Mouse (Mus musculus) heart, embryonic 13.5 days (tissue): ENCODE data around the gene Gm1043. TPM values are rescaled to one million over a fixed set of nuclear protein-coding genes. Genes with fewer than 3 reads are reported as not detected.

ENCODE experiments used
- ATAC-seq: fragments of 200-750 bp; cut with Nextera tagmentation; 2 replicates; pipeline ENCODE4 v1.8.0; 2017; ENCODE audit warnings: moderate TSS enrichment; ENCODE audit not compliant: insufficient number of reproducible peaks, low FRiP score, low TSS enrichment; ENCODE audit errors: extremely low read depth
- H3K27ac ChIP-seq: fragments of 300-500 bp; sonication (generic); replicated peaks from 2 replicates; pipeline ENCODE4 v1.5.1; 2015; ENCODE audit warnings: moderate library complexity, mild to moderate bottlenecking, inconsistent platforms
- H3K27me3 ChIP-seq: fragments of 300-500 bp; sonication (generic); replicated peaks from 2 replicates; pipeline ENCODE4 v1.6.1; 2015; ENCODE audit warnings: mild to moderate bottlenecking, inconsistent platforms
- H3K36me3 ChIP-seq: fragments of 300-500 bp; sonication (generic); 2 replicates; pipeline ENCODE4 v1.6.1; 2015; ENCODE audit warnings: mild to moderate bottlenecking, inconsistent platforms
- H3K4me1 ChIP-seq: fragments of 300-500 bp; sonication (generic); 2 replicates; pipeline ENCODE4 v1.6.1; 2015; ENCODE audit warnings: inconsistent platforms
- H3K4me2 ChIP-seq: fragments of 300-500 bp; sonication (generic); 2 replicates; pipeline ENCODE4 v1.6.1; 2015; ENCODE audit warnings: inconsistent platforms, mild to moderate bottlenecking, moderate library complexity
- H3K4me3 ChIP-seq: fragments of 300-500 bp; sonication (generic); 2 replicates; pipeline ENCODE4 v1.5.1; 2015; ENCODE audit warnings: moderate library complexity, mild to moderate bottlenecking, inconsistent platforms
- H3K9ac ChIP-seq: fragments of 300-500 bp; sonication (generic); 2 replicates; pipeline ENCODE4 v1.6.1; 2015; ENCODE audit warnings: inconsistent platforms, mild to moderate bottlenecking, moderate library complexity
- H3K9me3 ChIP-seq: fragments of 300-500 bp; sonication (generic); 2 replicates; pipeline ENCODE4 v1.6.1; 2016; ENCODE audit warnings: inconsistent platforms
- WGBS: fragments of 180-500 bp; shearing (Covaris S2); methylation state at CpG from one replicate; pipeline ENCODE4 v1.1.7; 2015; ENCODE audit warnings: mixed read lengths; 5-methylcytosine and 5-hydroxymethylcytosine counted together
- polyA plus RNA-seq: library from polyadenylated mRNA; unstranded; fragments of >200 nt; fragmentation: Nextera tagmentation; extraction: Ambion mirVana; gene quantifications from 2 replicates; pipeline ENCODE4 v1.2.1, GENCODE M21; 2015

Gene Gm1043
- polyA plus RNA-seq, 1 experiment from 2014 or later, result not detected

DNA sequence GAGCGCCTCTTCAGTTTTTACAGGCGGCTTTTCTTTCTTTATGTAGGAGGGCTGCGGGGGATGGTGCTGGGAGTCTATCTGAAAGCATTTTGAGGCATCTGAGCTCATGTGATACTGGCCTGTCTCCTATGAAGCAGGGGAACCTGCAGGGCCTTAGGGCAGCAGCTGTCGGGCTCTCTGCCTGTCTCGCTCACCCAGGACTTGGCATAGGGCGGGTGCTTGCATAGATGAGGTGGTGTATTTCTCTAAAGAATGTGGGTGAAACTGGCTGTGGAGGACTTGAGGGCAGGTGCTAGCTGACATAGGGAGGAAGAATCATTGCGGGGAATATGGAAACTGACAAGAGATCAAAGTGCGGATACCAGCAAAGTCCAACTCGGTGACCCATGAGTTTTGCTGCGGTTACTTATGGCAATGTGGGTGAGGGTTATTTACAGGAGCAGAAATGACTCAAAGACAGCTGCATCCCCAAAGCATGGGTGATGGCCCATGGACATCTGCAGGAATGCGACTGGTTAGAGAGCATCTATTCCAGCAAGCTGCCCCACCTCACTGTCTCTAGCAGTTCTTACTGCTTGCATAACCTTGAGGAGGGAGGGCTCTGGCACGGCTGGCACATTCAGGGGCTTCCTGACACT, 8.4 kb upstream of the Gm1043 start:
- no peak for ATAC-seq
- Histone ChIP-seq H3K36me3 (no peaks in the 10 kb centered on the region), H3K4me2 (no peak overlapping the region), H3K27ac (no peak overlapping the region), H3K9ac (no peak overlapping the region), H3K4me1 (no peaks in the 10 kb centered on the region), H3K9me3 (no peaks in the 10 kb centered on the region), H3K27me3 (peaks cover 28% of the 10 kb centered on the region), H3K4me3 (no peak overlapping the region)
- WGBS, result 38% methylated on average over 12 of the region's 12 CpGs

DNA sequence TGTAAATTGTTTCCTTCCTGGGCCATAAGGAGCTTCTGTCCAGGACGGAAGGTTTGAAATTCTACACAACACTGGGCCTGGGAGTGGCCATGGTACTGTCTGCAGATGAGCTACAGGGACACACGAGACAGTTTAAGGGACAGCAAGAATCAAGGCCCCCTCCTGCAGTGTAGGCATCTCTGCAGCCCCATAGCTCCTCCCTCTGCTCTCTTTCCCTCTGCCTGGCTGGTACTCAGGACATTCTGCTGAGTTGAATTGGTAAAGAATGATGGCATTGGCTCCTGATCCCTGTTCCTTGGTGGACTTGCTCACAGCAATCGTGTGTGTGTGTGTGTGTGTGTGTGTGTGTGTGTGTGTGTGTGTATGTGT, 7.9 kb upstream of the Gm1043 start:
- no peak overlapping the region for H3K4me3 ChIP-seq
- 27% methylated on average over 3 of the region's 3 CpGs for WGBS
- no peak for ATAC-seq
- no peak overlapping the region for H3K9ac ChIP-seq
- H3K9me3 ChIP-seq, result no peaks in the 10 kb centered on the region
- no peaks in the 10 kb centered on the region for H3K36me3 ChIP-seq
- H3K4me1 ChIP-seq, result no peaks in the 10 kb centered on the region
- H3K4me2 ChIP-seq, result no peak overlapping the region
- peaks cover 28% of the 10 kb centered on the region for H3K27me3 ChIP-seq
- no peak overlapping the region for H3K27ac ChIP-seq

DNA sequence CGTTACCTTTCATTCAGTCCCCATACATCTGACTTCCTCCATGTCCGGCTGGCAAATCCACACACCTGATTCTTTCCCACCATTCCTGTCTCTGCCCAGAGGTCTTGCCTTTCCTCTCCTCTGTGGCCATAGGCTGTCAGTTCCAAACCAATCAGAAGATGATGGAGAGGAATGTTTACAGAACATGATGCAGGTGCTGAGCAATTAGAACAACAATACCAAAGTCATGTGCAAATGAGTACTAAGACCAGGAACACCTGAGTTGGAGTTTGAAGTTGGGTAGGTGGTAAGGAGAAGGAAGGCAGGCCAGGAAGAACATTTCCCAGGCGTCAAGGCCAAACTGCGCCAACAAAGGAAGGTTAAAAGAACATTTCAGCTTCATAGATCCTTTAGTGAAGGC, 5.7 kb upstream of the Gm1043 start:
- Histone ChIP-seq H3K27ac (no peak overlapping the region), H3K27me3 (peaks cover 36% of the 10 kb centered on the region), H3K9me3 (no peaks in the 10 kb centered on the region), H3K4me2 (no peak overlapping the region), H3K36me3 (no peaks in the 10 kb centered on the region), H3K4me3 (no peak overlapping the region), H3K4me1 (no peaks in the 10 kb centered on the region), H3K9ac (no peak overlapping the region)
- 73% methylated on average over 4 of the region's 4 CpGs for WGBS
- no peak for ATAC-seq

DNA sequence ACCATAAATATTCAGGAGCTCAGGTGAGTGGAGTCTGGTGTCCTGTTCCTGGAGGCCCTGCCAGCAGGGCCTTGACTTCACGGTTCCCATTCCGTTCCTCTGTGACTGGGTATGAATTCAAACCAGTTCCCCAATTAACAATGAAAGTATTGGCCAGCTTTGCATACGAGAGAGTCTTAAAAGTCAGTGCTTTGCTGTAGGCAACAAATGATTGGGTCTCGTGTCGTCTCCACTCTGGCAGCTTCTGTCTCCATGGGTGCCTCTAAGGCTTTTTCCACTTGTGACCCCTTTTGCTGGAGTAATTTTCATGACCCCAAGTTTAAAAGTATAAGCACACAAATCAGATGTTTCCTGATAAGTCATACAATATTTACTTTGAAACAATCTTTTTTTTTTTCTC, 4.6 kb upstream of the Gm1043 start:
- 82% methylated on average over 5 of the region's 5 CpGs for WGBS
- peaks cover 42% of the 10 kb centered on the region for H3K27me3 ChIP-seq
- H3K36me3 ChIP-seq, result no peaks in the 10 kb centered on the region
- ATAC-seq, result no peak
- H3K9ac ChIP-seq, result no peak overlapping the region
- no peaks in the 10 kb centered on the region for H3K4me1 ChIP-seq
- H3K9me3 ChIP-seq, result no peaks in the 10 kb centered on the region
- H3K4me3 ChIP-seq, result no peak overlapping the region
- no peak overlapping the region for H3K27ac ChIP-seq
- no peak overlapping the region for H3K4me2 ChIP-seq

DNA sequence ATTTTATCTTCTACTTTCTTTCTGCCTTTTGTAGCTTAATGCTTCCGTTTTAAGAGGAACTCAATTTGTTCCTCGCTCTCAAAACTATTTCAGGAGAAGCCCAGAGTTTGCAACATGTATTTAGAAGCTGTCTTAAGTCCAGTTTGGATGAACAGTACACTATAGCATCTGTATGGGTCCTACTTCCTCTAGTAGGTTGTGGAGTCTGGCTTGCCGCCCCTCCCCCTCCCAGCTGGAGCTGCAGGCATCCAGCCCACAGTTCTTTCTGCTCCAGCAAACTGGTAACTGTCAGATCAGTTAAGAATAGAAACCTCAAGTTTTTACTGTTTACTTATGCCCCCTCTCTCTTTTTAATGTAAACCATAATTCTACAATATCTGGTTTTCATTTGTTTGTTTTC, 2.8 kb upstream of the Gm1043 start:
- Histone ChIP-seq H3K27ac (no peak overlapping the region), H3K27me3 (peaks cover 25% of the 10 kb centered on the region), H3K9ac (no peak overlapping the region), H3K9me3 (no peaks in the 10 kb centered on the region), H3K36me3 (no peaks in the 10 kb centered on the region), H3K4me1 (no peaks in the 10 kb centered on the region), H3K4me3 (no peak overlapping the region), H3K4me2 (no peak overlapping the region)
- WGBS, result 16% methylated on average over 3 of the region's 3 CpGs
- no peak for ATAC-seq

DNA sequence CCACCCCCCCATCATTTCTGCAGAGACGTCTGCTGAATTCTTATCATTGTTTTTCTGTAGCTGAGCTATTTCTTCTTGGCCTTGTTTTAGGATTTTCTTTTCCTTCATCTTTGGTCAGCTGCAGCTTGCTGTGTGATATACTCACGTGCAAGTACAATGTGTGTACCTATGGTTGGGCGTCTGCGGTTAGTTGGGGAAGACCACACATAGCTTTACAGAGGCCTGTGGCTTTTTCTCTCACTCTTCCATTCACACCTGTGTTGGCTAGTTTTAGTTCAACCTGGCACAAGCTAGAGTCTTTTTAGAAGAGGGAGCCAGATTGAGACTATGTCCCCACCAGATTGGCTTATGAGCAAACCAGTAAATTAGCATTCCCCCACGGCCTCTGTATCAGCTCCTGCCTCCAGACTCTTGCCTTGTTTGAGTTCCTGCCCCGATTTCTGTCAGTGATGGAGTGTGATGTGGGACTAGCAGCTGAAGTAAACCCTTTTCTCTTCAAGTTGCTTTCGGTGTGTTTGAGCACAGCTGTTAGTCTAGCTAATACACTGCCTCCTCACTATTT, 1.9 kb upstream of the Gm1043 start:
- Histone ChIP-seq H3K27ac (no peak overlapping the region), H3K9ac (no peak overlapping the region), H3K27me3 (peaks cover 24% of the 10 kb centered on the region), H3K4me2 (no peak overlapping the region), H3K36me3 (no peaks in the 10 kb centered on the region), H3K4me3 (no peak overlapping the region), H3K9me3 (no peaks in the 10 kb centered on the region), H3K4me1 (no peaks in the 10 kb centered on the region)
- ATAC-seq, result no peak
- 49% methylated on average over 7 of the region's 7 CpGs for WGBS

DNA sequence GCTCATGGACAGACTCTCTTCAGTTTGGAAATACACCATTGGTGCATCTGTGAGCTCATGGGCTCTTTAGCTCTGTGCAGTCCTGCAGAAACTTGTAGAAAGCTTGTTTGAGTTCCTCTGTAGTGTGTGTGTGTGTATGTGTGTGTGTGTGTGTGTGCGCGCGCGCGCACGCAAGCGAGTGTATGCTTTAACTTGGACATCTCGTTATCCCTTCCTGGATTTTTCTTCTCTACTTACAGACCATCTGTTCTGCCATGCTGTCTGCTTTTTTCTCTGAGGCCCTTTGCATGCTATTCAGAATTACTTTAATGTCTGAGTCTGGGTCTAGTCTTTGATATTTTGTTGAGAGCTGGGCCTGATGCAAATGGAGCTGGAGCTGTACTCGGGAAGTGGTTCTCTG, 1.3 kb upstream of the Gm1043 start:
- Histone ChIP-seq H3K9me3 (no peaks in the 10 kb centered on the region), H3K36me3 (no peaks in the 10 kb centered on the region), H3K9ac (no peak overlapping the region), H3K4me2 (no peak overlapping the region), H3K4me1 (no peaks in the 10 kb centered on the region), H3K27ac (no peak overlapping the region), H3K4me3 (no peak overlapping the region), H3K27me3 (peaks cover 26% of the 10 kb centered on the region)
- WGBS, result 90% methylated on average over 9 of the region's 9 CpGs
- no peak for ATAC-seq

DNA sequence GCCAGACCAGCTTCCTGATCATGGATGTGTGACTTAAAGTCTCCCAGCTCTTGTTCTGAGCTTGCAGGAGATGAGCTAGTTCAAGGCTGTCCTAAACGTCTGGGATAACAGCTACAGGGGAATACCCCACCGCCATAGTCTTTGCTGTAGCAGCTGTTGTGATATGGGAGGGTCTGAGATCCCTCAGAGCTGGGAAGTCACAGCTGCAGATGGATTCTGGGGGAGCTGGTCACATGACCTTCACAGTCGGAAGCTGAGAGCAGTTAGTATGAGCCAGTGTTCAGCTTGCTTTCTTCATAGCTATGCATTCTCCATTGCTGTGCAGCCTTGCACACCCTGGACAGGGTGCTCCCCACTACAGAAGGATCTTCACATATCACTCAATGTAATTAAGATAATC, 748 bp downstream of the Gm1043 start:
- H3K36me3 ChIP-seq, result no peaks in the 10 kb centered on the region
- H3K4me1 ChIP-seq, result peaks cover under 1% of the 10 kb centered on the region; the same call in 1 of the 2 replicates
- H3K27ac ChIP-seq, result no peak overlapping the region
- no peak for ATAC-seq
- no peaks in the 10 kb centered on the region for H3K9me3 ChIP-seq
- no peak overlapping the region for H3K4me3 ChIP-seq
- WGBS, result 56% methylated on average over 3 of the region's 3 CpGs
- H3K27me3 ChIP-seq, result peaks cover 47% of the 10 kb centered on the region
- no peak overlapping the region for H3K9ac ChIP-seq
- no peak overlapping the region for H3K4me2 ChIP-seq

DNA sequence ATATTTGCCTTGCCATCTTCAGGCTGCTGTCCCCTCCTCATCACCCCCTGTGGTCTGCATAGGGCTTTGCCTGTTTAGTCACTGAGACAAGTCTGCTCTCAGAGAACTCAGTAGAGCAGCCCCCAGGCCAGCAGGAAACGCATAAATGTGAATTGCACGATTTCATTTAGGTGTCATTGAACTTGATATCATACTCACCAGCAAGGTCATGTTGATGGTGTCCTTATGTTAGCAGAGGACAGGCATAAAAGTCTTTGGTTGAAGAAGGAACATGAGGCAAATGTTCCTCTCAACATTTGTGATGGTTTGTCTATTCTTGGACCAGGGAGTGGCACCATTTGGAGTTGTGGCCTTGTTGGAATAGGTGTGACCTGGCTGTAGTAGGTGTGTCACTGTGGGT, 2.6 kb downstream of the Gm1043 start:
- Histone ChIP-seq H3K27ac (no peak overlapping the region), H3K36me3 (no peaks in the 10 kb centered on the region), H3K4me1 (peaks cover 9% of the 10 kb centered on the region; the same call in 1 of the 2 replicates), H3K4me2 (no peak overlapping the region), H3K4me3 (no peak overlapping the region), H3K9ac (no peak overlapping the region), H3K9me3 (no peaks in the 10 kb centered on the region), H3K27me3 (peaks cover 66% of the 10 kb centered on the region)
- ATAC-seq, result no peak
- 24% methylated on average over 2 of the region's 2 CpGs for WGBS

DNA sequence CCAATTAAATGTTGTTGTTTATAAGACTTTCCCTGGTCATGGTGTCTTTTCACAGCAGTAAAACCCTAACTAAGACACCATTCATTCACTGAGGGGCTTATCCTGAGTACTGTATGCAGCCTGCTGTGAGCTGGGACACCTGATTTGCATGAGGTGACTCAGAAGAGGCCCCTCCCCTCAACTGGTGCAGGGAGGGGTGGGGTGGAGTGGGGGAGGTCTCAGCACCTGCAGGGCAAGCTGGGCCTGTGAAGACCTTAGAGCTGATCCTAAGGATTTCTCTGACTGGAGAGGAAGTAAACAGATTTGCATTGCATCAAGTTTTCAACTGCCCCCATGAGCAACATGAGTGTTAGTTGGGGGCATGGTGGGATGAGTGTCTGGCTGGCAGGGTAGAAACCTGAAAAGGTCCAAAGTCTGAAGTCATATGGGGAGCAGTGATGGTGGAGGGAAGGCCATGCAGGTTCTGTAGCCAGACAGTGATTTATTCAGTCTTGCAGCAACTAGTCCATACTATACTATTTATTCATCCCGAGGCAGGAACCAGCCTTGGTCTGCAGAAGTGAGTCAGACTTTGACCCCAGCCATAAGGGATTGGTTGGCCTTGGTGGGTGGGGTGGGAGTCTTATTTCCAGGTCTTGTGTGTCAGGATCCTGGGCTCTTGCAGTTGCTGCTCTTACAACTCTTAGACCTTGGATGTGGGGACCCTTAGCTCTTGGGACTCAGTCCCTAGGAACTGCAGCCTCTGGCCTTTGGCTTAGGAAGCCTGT, 3.4 kb downstream of the Gm1043 start:
- WGBS, result 29% methylated on average over 1 of the region's 1 CpGs
- no peak overlapping the region for H3K9ac ChIP-seq
- H3K4me3 ChIP-seq, result no peak overlapping the region
- H3K27ac ChIP-seq, result no peak overlapping the region
- H3K36me3 ChIP-seq, result no peaks in the 10 kb centered on the region
- ATAC-seq, result no peak
- peaks cover 73% of the 10 kb centered on the region for H3K27me3 ChIP-seq
- no peaks in the 10 kb centered on the region for H3K9me3 ChIP-seq
- H3K4me1 ChIP-seq, result peaks cover 9% of the 10 kb centered on the region; the same call in 1 of the 2 replicates
- H3K4me2 ChIP-seq, result no peak overlapping the region

DNA sequence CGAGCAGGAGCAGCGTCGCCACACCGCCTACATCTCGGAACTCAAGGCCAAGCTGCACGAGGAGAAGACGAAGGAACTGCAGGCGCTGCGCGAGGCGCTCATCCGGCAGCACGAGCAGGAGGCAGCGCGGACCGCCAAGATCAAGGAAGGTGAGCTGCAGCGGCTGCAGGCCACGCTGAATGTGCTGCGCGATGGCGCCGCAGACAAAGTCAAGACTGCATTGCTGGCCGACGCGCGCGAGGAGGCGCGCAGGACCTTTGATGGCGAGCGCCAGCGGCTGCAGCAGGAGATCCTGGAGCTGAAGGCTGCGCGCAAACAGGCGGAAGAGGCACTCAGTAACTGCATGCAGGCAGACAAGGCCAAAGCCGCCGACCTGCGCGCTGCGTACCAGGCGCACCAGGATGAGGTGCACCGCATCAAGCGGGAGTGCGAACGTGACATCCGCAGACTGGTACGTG, 6.0 kb downstream of the Gm1043 start:
- Histone ChIP-seq H3K9me3 (no peaks in the 10 kb centered on the region), H3K9ac (no peak overlapping the region), H3K4me1 (peaks cover 9% of the 10 kb centered on the region; the same call in 1 of the 2 replicates), H3K4me3 (peak overlapping the region; percentile 42), H3K27me3 (peaks cover 74% of the 10 kb centered on the region), H3K27ac (no peak overlapping the region), H3K4me2 (peak overlapping the region; percentile 64), H3K36me3 (no peaks in the 10 kb centered on the region)
- 1% methylated on average over 47 of the region's 47 CpGs for WGBS
- ATAC-seq, result no peak
